Mouse (Mus musculus) neural tube, embryonic 11.5 days (tissue): ENCODE measurements around the gene Gm4924. TPM values are rescaled to one million over a fixed set of nuclear protein-coding genes. Genes with fewer than 3 reads are reported as not detected.

Experiments used
- polyA plus RNA-seq: library from polyadenylated mRNA; unstranded; fragments of >200 nt; fragmentation: Nextera tagmentation; extraction: Ambion mirVana; gene quantifications from 2 replicates; pipeline ENCODE4 v1.2.1, GENCODE M21; 2014

The Gm4924 gene
- polyA plus RNA-seq, 1 experiment from 2014 or later: 7.8 TPM

Other genes with a start within 250 kb of the Gm4924 start
- gene AU041133, start 226.2 kb upstream of the Gm4924 start, polyA plus RNA-seq: 4.9 and 5.0 TPM in 2 replicates
- gene Zfp938, start 113.0 kb upstream of the Gm4924 start, polyA plus RNA-seq: 15.7 and 19.0 TPM in 2 replicates
- not detected in 2 replicates for gene 4932415D10Rik, start 37.7 kb upstream of the Gm4924 start, polyA plus RNA-seq
- not detected in 2 replicates for gene Gm1553, start 138.4 kb downstream of the Gm4924 start, polyA plus RNA-seq